Mouse (Mus musculus) hematopoietic stem cell, adult 5-6 weeks (primary cell): ENCODE measurements around the gene Tent5b. TPM values are rescaled to one million over a fixed set of nuclear protein-coding genes. Genes with fewer than 3 reads are reported as not detected.
A peak's percentile ranks its signal among the peaks of the same experiment; 100 is the strongest.

Source experiments
- ATAC-seq, 2 experiments: fragments of 125-278 bp in 1 of 2; replicated peaks in 1 of 2; 2 replicates each; pipeline ENCODE4 v1.8.0; 2016 to 2017; ENCODE audit warnings: inconsistent platforms in 2 of 2, mild to moderate bottlenecking in 2 of 2, moderate number of reproducible peaks in 2 of 2, low read depth in 1 of 2, moderate TSS enrichment in 1 of 2; ENCODE audit not compliant: low FRiP score in 2 of 2, poor library complexity in 2 of 2, severe bottlenecking in 2 of 2, insufficient read depth in 1 of 2, low TSS enrichment in 1 of 2
- total RNA-seq: library from RNA; stranded (forward); fragments of 172-1452, 232-1000 nt; gene quantifications from 2 replicates; pipeline ENCODE4 v1.2.3, GENCODE M21; 2017

Tent5b gene
- total RNA-seq, result not detected in 2 replicates

GRCm38 (mm10) chr4:133479458-133480184, at the start of gene Tent5b:
Gene Tent5b (plus strand): TSS chr4:133480132.
- ATAC-seq, result peak; percentile 95

- no peak for ATAC-seq
These were observed 48.4 kb upstream of the Tent5b start for GRCm38 (mm10) chr4:133431508-133431907.

GRCm38 (mm10) chr4:133432560-133433171, 47.3 kb upstream of the Tent5b start:
- ATAC-seq, result no peak

- no peak for ATAC-seq
These were observed 44.0 kb upstream of the Tent5b start for GRCm38 (mm10) chr4:133435921-133436320.

- ATAC-seq, result peak; percentile 38 to 53; a peak in 2 of 4 replicates
These were observed 40.2 kb upstream of the Tent5b start for GRCm38 (mm10) chr4:133439460-133440376.

GRCm38 (mm10) chr4:133440377-133440795, 39.5 kb upstream of the Tent5b start:
- peak in 1 of 2 experiments; percentile 42; a peak in 2 of 4 replicates for ATAC-seq

- no peak for ATAC-seq
These were observed 37.7 kb upstream of the Tent5b start for GRCm38 (mm10) chr4:133442194-133442593.

- no peak for ATAC-seq
These were observed 36.8 kb upstream of the Tent5b start for GRCm38 (mm10) chr4:133443085-133443484.

GRCm38 (mm10) chr4:133445727-133446126, 34.2 kb upstream of the Tent5b start:
- ATAC-seq, result no peak

- no peak for ATAC-seq
These were observed 32.6 kb upstream of the Tent5b start for GRCm38 (mm10) chr4:133447366-133447765.

- ATAC-seq, result no peak
These were observed 32.0 kb upstream of the Tent5b start for GRCm38 (mm10) chr4:133447967-133448366.

GRCm38 (mm10) chr4:133448708-133449388, 31.1 kb upstream of the Tent5b start:
- ATAC-seq, result no peak

- ATAC-seq, result peak in 1 of 2 experiments; percentile 47; a peak in 1 of 4 replicates
These were observed 30.2 kb upstream of the Tent5b start for GRCm38 (mm10) chr4:133449726-133450125.

- peak; percentile 69 to 72 for ATAC-seq
These were observed 28.4 kb upstream of the Tent5b start for GRCm38 (mm10) chr4:133451536-133451935.

GRCm38 (mm10) chr4:133452433-133452832, 27.5 kb upstream of the Tent5b start:
- ATAC-seq, result no peak

- ATAC-seq, result peak; percentile 52 to 88
These were observed 21.9 kb upstream of the Tent5b start for GRCm38 (mm10) chr4:133458044-133458443.

GRCm38 (mm10) chr4:133460006-133460405, 19.9 kb upstream of the Tent5b start:
- ATAC-seq, result no peak
